Mouse (Mus musculus): ENCODE measurements at regions not wholly inside any gene's neighbourhood (a gene's known extent, or its start where the extent isn't known, plus 50 kb on each side); places are given as distances from the start of the nearest gene placed in this dataset.

DNA sequence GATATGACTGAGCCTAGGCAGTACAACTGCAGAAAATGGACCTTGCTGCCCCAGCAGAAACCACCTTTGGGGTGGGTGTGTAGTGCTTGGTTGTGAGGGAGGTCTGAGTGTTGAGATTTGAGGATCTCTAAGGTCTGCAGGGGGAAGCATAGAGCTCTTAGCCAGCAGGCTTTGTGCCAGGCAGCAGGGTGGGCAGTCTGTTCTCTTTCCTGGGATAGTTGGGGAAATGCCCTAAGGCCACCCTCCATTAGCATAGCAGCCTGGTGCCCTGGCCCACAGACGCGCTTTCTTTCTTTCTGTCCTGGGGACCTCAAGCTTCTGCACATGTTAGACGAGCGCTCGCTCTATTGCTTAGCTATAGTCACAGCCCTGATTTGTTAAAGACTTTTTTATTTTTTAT, 91.4 kb upstream of the Eef2kmt start:
- no peak overlapping the region for H3K27ac ChIP-seq (ENCODE audit: low read length)
- no peaks in the 10 kb centered on the region for H3K36me3 ChIP-seq (ENCODE audit: control insufficient read depth, insufficient read depth, low read length)
- no peaks in the 10 kb centered on the region for H3K9me3 ChIP-seq (ENCODE audit: control insufficient read depth, low read length)
- 81% methylated on average over 5 of the region's 5 CpGs for WGBS
- H3K4me1 ChIP-seq (replicated peaks; ENCODE audit: control insufficient read depth, insufficient read depth, low read length), result no peaks in the 10 kb centered on the region
- H3K4me2 ChIP-seq (ENCODE audit: low read depth, low read length), result no peak overlapping the region
- no peak for ATAC-seq (ENCODE audit: low read depth)
- H3K4me3 ChIP-seq (ENCODE audit: low read length), result no peak overlapping the region
- H3K9ac ChIP-seq (ENCODE audit: low read length), result no peak overlapping the region
- H3K27me3 ChIP-seq (ENCODE audit: control insufficient read depth, insufficient read depth, low read depth, low read length), result no peaks in the 10 kb centered on the region

- WGBS, result 79% methylated on average over 6 of the region's 6 CpGs
- Histone ChIP-seq H3K9me3 (ENCODE audit: control insufficient read depth, low read length) (no peaks in the 10 kb centered on the region), H3K9ac (ENCODE audit: low read length) (no peak overlapping the region)
Observed at GRCm38 (mm10) chr16:5342326-5342725, 86.5 kb upstream of the Eef2kmt start.

DNA sequence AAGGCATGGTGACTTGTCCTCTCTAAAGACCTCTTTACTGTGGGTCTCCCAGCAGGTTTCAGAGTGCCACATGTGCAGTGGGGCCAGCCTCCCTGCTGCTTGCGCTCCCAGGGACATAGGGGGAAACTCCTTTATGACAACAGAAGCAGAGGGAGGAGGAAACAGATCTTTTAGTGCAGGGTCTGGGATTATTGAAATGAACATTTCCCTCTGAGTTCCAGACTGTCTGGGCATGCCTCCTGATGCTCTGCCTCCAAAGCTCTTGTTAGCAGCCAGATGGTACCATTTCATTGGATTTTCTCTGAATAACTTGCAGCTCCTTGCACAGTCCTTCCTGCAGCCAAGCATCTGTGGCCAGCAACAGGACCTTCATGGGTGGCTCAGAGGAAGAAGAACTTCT, 60.5 kb upstream of the Eef2kmt start:
- no peaks in the 10 kb centered on the region for H3K9me3 ChIP-seq (ENCODE audit: control insufficient read depth, low read length)
- ATAC-seq (ENCODE audit: low read depth), result no peak
- no peak overlapping the region for H3K27ac ChIP-seq (ENCODE audit: low read length)
- no peak overlapping the region for H3K4me3 ChIP-seq (ENCODE audit: low read length)
- H3K4me2 ChIP-seq (ENCODE audit: low read depth, low read length), result no peak overlapping the region
- no peaks in the 10 kb centered on the region for H3K4me1 ChIP-seq (replicated peaks; ENCODE audit: control insufficient read depth, insufficient read depth, low read length)
- no peak overlapping the region for H3K9ac ChIP-seq (ENCODE audit: low read length)
- no peaks in the 10 kb centered on the region for H3K36me3 ChIP-seq (ENCODE audit: control insufficient read depth, insufficient read depth, low read length)
- H3K27me3 ChIP-seq (ENCODE audit: control insufficient read depth, insufficient read depth, low read depth, low read length), result no peaks in the 10 kb centered on the region
- 74% methylated on average over 1 of the region's 1 CpGs for WGBS

More at GRCm38 (mm10) chr16:5342326-5342725, 86.5 kb upstream of the Eef2kmt start:
- no peak overlapping the region for H3K4me2 ChIP-seq (ENCODE audit: low read depth, low read length)
- H3K4me1 ChIP-seq (replicated peaks; ENCODE audit: control insufficient read depth, insufficient read depth, low read length), result no peaks in the 10 kb centered on the region
- no peak for ATAC-seq (ENCODE audit: low read depth)
- no peaks in the 10 kb centered on the region for H3K36me3 ChIP-seq (ENCODE audit: control insufficient read depth, insufficient read depth, low read length)
- no peaks in the 10 kb centered on the region for H3K27me3 ChIP-seq (ENCODE audit: control insufficient read depth, insufficient read depth, low read depth, low read length)
- H3K4me3 ChIP-seq (ENCODE audit: low read length), result no peak overlapping the region
- no peak overlapping the region for H3K27ac ChIP-seq (ENCODE audit: low read length)

DNA sequence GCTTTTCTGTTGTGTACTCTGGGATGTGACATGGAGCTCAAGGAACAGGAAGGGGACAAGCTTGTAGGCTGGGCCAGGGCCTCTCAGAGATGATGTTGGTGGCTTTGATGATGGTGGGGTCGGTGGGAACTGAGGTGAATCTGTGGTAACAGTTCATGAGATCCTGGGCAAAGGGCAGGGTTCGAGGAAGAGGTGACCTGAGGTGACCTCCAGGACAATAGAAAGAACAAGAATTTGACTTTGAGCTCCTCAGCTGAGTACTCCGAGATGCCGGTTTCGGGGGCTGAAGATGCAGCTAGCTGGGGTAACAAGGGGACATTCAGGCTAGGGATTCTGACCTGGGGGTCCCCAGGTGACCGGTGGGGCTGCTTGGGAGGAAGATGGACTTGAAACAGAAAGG, 57.5 kb upstream of the Eef2kmt start:
- no peak overlapping the region for H3K9ac ChIP-seq (ENCODE audit: low read length)
- H3K4me3 ChIP-seq (ENCODE audit: low read length), result no peak overlapping the region
- no peaks in the 10 kb centered on the region for H3K27me3 ChIP-seq (ENCODE audit: control insufficient read depth, insufficient read depth, low read depth, low read length)
- H3K4me1 ChIP-seq (replicated peaks; ENCODE audit: control insufficient read depth, insufficient read depth, low read length), result no peaks in the 10 kb centered on the region
- H3K27ac ChIP-seq (ENCODE audit: low read length), result no peak overlapping the region
- H3K36me3 ChIP-seq (ENCODE audit: control insufficient read depth, insufficient read depth, low read length), result no peaks in the 10 kb centered on the region
- no peak for ATAC-seq (ENCODE audit: low read depth)
- H3K9me3 ChIP-seq (ENCODE audit: control insufficient read depth, low read length), result no peaks in the 10 kb centered on the region
- WGBS, result 69% methylated on average over 6 of the region's 6 CpGs
- no peak overlapping the region for H3K4me2 ChIP-seq (ENCODE audit: low read depth, low read length)

DNA sequence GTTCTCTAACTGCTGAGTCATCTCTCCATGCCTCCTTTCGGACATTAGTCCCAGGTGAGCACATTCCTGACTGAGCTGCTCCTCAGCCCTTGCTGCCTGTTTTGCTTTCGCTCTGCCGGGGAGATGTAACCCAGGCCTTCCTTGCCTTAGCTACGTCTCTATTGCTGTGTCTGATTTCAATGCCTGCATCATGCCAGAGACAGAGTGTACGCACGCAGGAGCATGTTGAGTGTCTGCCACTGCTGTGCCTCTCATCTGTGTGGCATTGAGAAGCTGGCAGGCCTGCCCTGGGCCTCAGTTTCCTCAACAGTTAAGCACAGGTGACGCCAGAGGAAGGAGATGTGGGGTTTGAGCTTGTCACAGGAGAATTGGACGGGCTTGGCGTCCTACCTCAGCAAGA, 55.7 kb upstream of the Eef2kmt start:
- Histone ChIP-seq H3K27ac (ENCODE audit: low read length) (no peak overlapping the region), H3K4me3 (ENCODE audit: low read length) (no peak overlapping the region), H3K9me3 (ENCODE audit: control insufficient read depth, low read length) (no peaks in the 10 kb centered on the region), H3K4me2 (ENCODE audit: low read depth, low read length) (no peak overlapping the region), H3K27me3 (ENCODE audit: control insufficient read depth, insufficient read depth, low read depth, low read length) (peaks cover 12% of the 10 kb centered on the region), H3K9ac (ENCODE audit: low read length) (no peak overlapping the region), H3K4me1 (replicated peaks; ENCODE audit: control insufficient read depth, insufficient read depth, low read length) (no peaks in the 10 kb centered on the region), H3K36me3 (ENCODE audit: control insufficient read depth, insufficient read depth, low read length) (no peaks in the 10 kb centered on the region)
- no peak for ATAC-seq (ENCODE audit: low read depth)
- WGBS, result 82% methylated on average over 9 of the region's 9 CpGs

DNA sequence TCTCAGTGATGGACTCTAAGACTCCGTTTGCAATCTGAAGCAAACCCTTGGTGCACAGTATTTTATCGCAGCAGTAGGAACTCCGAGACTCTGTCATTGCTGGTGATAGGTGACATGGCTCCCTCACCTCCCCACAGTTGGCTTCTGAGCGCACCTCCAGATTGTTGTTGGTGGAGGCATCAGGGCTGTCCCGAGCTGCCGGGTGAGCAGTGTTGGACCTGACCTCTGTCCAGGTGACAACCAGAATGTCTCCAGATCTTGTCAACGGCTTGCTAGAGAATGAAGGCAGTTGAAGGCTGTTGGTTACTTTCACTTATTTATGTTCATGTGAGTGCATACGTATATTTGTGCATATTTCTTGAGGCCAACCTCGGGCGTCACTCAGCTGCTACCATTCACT, 55.0 kb upstream of the Eef2kmt start:
- Histone ChIP-seq H3K4me3 (ENCODE audit: low read length) (no peak overlapping the region), H3K9me3 (ENCODE audit: control insufficient read depth, low read length) (no peaks in the 10 kb centered on the region), H3K27me3 (ENCODE audit: control insufficient read depth, insufficient read depth, low read depth, low read length) (peaks cover 12% of the 10 kb centered on the region), H3K4me2 (ENCODE audit: low read depth, low read length) (no peak overlapping the region), H3K4me1 (replicated peaks; ENCODE audit: control insufficient read depth, insufficient read depth, low read length) (no peaks in the 10 kb centered on the region), H3K9ac (ENCODE audit: low read length) (no peak overlapping the region), H3K36me3 (ENCODE audit: control insufficient read depth, insufficient read depth, low read length) (no peaks in the 10 kb centered on the region), H3K27ac (ENCODE audit: low read length) (no peak overlapping the region)
- no peak for ATAC-seq (ENCODE audit: low read depth)
- 83% methylated on average over 10 of the region's 10 CpGs for WGBS

DNA sequence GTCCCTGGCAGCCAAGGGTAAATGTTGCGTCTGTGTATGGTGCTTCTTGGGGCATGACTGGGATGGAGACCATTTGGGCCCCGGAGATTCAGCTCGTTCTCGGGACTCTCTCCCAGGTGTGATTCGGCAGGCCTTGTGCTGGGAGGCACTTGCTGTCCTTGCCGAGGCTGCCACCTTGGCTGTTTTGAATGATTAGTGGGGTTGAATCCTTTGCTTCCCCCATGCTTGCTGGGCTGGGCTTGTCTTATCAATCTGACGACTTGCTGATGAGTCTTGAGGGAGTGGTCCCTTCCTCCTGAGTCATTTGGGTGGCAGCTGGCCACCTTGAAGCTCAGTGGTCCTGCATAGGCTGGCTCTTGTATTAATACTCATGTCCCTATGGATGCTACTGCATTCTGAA, 52.0 kb upstream of the Eef2kmt start:
- WGBS, result 58% methylated on average over 7 of the region's 7 CpGs
- no peak overlapping the region for H3K27ac ChIP-seq (ENCODE audit: low read length)
- ATAC-seq (ENCODE audit: low read depth), result no peak
- H3K4me1 ChIP-seq (replicated peaks; ENCODE audit: control insufficient read depth, insufficient read depth, low read length), result no peaks in the 10 kb centered on the region
- no peak overlapping the region for H3K4me2 ChIP-seq (ENCODE audit: low read depth, low read length)
- peaks cover 12% of the 10 kb centered on the region for H3K27me3 ChIP-seq (ENCODE audit: control insufficient read depth, insufficient read depth, low read depth, low read length)
- H3K4me3 ChIP-seq (ENCODE audit: low read length), result no peak overlapping the region
- no peaks in the 10 kb centered on the region for H3K9me3 ChIP-seq (ENCODE audit: control insufficient read depth, low read length)
- H3K36me3 ChIP-seq (ENCODE audit: control insufficient read depth, insufficient read depth, low read length), result no peaks in the 10 kb centered on the region
- H3K9ac ChIP-seq (ENCODE audit: low read length), result no peak overlapping the region

DNA sequence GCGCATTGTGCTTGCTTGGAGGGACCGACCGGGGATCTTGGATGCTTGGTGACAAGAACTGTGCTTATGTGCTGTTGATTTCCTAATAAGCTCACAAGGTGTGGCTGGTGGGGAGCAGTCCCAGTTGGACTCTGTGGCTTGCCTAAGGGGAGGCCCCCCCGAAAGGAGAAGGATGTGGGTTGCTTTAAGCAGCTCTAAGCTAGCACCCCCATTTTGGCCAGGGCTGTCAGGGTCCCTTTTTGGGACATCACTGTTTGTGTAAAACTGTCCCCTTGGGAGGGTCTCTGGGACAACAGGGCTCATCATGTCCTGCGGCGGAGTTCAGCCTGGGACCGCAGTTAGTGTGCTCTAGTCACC, 51.4 kb upstream of the Eef2kmt start:
- Histone ChIP-seq H3K4me2 (ENCODE audit: low read depth, low read length) (peak overlapping the region; percentile 66; the same call in 1 of the 2 replicates), H3K27me3 (ENCODE audit: control insufficient read depth, insufficient read depth, low read depth, low read length) (peaks cover 12% of the 10 kb centered on the region), H3K9ac (ENCODE audit: low read length) (no peak overlapping the region), H3K27ac (ENCODE audit: low read length) (no peak overlapping the region), H3K9me3 (ENCODE audit: control insufficient read depth, low read length) (no peaks in the 10 kb centered on the region), H3K36me3 (ENCODE audit: control insufficient read depth, insufficient read depth, low read length) (no peaks in the 10 kb centered on the region), H3K4me3 (ENCODE audit: low read length) (no peak overlapping the region; the same call in 1 of the 2 replicates), H3K4me1 (replicated peaks; ENCODE audit: control insufficient read depth, insufficient read depth, low read length) (no peaks in the 10 kb centered on the region)
- 72% methylated on average over 7 of the region's 7 CpGs for WGBS
- no peak for ATAC-seq (ENCODE audit: low read depth)

DNA sequence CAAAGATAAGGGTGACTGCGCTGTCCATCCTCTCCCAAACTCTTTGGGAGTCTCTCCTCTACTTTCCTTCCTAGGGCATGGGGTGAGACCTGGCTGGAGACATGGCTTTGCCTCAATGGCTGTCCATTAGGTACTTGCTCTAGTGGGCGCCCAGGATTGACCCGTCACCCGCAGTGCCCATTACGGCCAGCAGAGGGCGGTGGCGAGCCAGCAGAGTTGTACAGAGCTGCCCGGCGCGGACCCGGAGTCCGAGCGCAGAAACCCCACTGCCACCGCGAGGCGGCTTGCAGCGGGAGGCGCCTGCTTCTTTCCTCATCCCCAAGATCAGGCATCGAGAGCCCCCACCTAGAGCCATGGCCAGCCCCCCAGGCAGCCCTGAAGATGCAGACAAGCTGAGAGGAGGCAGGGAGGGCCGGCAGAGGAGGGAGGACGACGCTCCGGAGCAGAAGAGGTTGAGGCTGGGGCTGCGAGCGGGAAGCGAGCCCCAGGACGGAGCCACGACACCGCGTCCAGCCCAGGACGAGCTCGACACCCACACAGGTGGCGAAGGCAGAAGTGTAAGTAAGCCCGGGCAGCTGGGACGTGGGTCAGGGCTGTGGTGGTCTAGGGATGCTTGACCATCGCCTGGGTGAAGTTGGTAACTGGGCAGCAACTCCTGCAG, 50.9 kb upstream of the Eef2kmt start:
- Histone ChIP-seq H3K27ac (ENCODE audit: low read length) (no peak overlapping the region), H3K4me2 (ENCODE audit: low read depth, low read length) (peak overlapping the region; percentile 66), H3K9me3 (ENCODE audit: control insufficient read depth, low read length) (no peaks in the 10 kb centered on the region), H3K9ac (ENCODE audit: low read length) (peak overlapping the region; percentile 17; the same call in 1 of the 2 replicates), H3K27me3 (ENCODE audit: control insufficient read depth, insufficient read depth, low read depth, low read length) (peaks cover 12% of the 10 kb centered on the region), H3K4me1 (replicated peaks; ENCODE audit: control insufficient read depth, insufficient read depth, low read length) (no peaks in the 10 kb centered on the region), H3K4me3 (ENCODE audit: low read length) (peak overlapping the region; percentile 33), H3K36me3 (ENCODE audit: control insufficient read depth, insufficient read depth, low read length) (no peaks in the 10 kb centered on the region)
- ATAC-seq (ENCODE audit: low read depth), result peak; percentile 92
- WGBS, result 2% methylated on average over 35 of the region's 36 CpGs

All from lung, embryonic 16.5 days (tissue).